Mouse (Mus musculus) MEL (cell line): ENCODE measurements around the gene Cyb5d2. TPM values are rescaled to one million over a fixed set of nuclear protein-coding genes. Genes with fewer than 3 reads are reported as not detected.

Experiments
- DNase-seq: peaks from one replicate; pipeline ENCODE4 v3.0.0; 2011; ENCODE audit warnings: low read depth, low spot score
- H3K27ac ChIP-seq: 2 replicates; pipeline ENCODE4 v1.5.1; 2012; ENCODE audit warnings: low read depth, mild to moderate bottlenecking, control low read depth, low read length, moderate library complexity; ENCODE audit not compliant: control insufficient read depth
- H3K27me3 ChIP-seq, 2 experiments: fragments of 150-350 bp in 1 of 2; sonication (generic) in 1 of 2; 2 replicates each; pipeline ENCODE4 v1.6.1; 2012; ENCODE audit warnings: low read length in 2 of 2, mild to moderate bottlenecking in 2 of 2, improper control_type of control experiment in 1 of 2, moderate library complexity in 1 of 2; ENCODE audit not compliant: insufficient read depth in 2 of 2, control insufficient read depth in 1 of 2
- H3K36me3 ChIP-seq, 2 experiments: 2 replicates each; pipeline ENCODE4 v1.6.1; 2012 to 2014; ENCODE audit warnings: low read length in 2 of 2, improper control_type of control experiment in 1 of 2, inconsistent platforms in 1 of 2, mild to moderate bottlenecking in 1 of 2; ENCODE audit not compliant: insufficient read depth in 2 of 2, control insufficient read depth in 1 of 2
- H3K4me1 ChIP-seq, 2 experiments: fragments of 150-350 bp in 1 of 2; sonication (generic) in 1 of 2; 2 replicates each; pipeline ENCODE4 v1.6.1; 2012; ENCODE audit warnings: low read length in 2 of 2, improper control_type of control experiment in 1 of 2, mild to moderate bottlenecking in 1 of 2; ENCODE audit not compliant: insufficient read depth in 2 of 2, control insufficient read depth in 1 of 2
- H3K4me3 ChIP-seq, 2 experiments: fragments of 150-350 bp in 1 of 2; sonication (generic) in 1 of 2; 2 replicates each; pipeline ENCODE4 v1.5.1; 2012; ENCODE audit warnings: low read depth in 2 of 2, low read length in 2 of 2, mild to moderate bottlenecking in 2 of 2, moderate library complexity in 2 of 2, control low read depth in 1 of 2, improper control_type of control experiment in 1 of 2; ENCODE audit not compliant: control insufficient read depth in 1 of 2, insufficient read depth in 1 of 2
- H3K79me2 ChIP-seq: 2 replicates; pipeline ENCODE4 v1.6.1; 2012; ENCODE audit warnings: mild to moderate bottlenecking, low read length, moderate library complexity; ENCODE audit not compliant: control insufficient read depth, poor library complexity, insufficient read depth
- H3K9ac ChIP-seq: 2 replicates; pipeline ENCODE4 v1.6.1; 2012; ENCODE audit warnings: low read depth, mild to moderate bottlenecking, control low read depth, low read length, moderate library complexity; ENCODE audit not compliant: control insufficient read depth, poor library complexity, severe bottlenecking
- H3K9me3 ChIP-seq: fragments of 150-350 bp; sonication (generic); replicated peaks from 2 replicates; pipeline ENCODE4 v1.6.1; 2012; ENCODE audit warnings: mild to moderate bottlenecking, low read length, improper control_type of control experiment, moderate library complexity; ENCODE audit not compliant: insufficient read depth
- CHD1 ChIP-seq: IDR thresholded peaks from 2 replicates; pipeline ENCODE4 v1.6.1; 2012; ENCODE audit warnings: low read depth, mild to moderate bottlenecking, inconsistent platforms, low read length, improper control_type of control experiment
- CHD2 ChIP-seq: IDR thresholded peaks from 2 replicates; pipeline ENCODE4 v1.6.1; 2011; ENCODE audit warnings: low read length, improper control_type of control experiment
- E2F4 ChIP-seq: IDR thresholded peaks from 2 replicates; pipeline ENCODE4 v1.6.1; 2011; ENCODE audit warnings: low read depth, low read length, improper control_type of control experiment, borderline replicate concordance
- ELF1 ChIP-seq: IDR thresholded peaks from 2 replicates; pipeline ENCODE4 v1.6.1; 2014; ENCODE audit warnings: low read depth, mild to moderate bottlenecking, inconsistent platforms, low read length, improper control_type of control experiment, moderate library complexity
- GABPA ChIP-seq: IDR thresholded peaks from 2 replicates; pipeline ENCODE4 v1.6.1; 2012; ENCODE audit warnings: low read depth, mild to moderate bottlenecking, inconsistent platforms, low read length, improper control_type of control experiment, moderate library complexity
- MEF2A ChIP-seq: IDR thresholded peaks from 2 replicates; pipeline ENCODE4 v1.6.1; 2014; ENCODE audit warnings: low read depth, mild to moderate bottlenecking, inconsistent platforms, low read length, improper control_type of control experiment; ENCODE audit not compliant: poor library complexity, insufficient replicate concordance, severe bottlenecking; ENCODE audit errors: extremely low read depth
- MYB ChIP-seq: IDR thresholded peaks from 2 replicates; pipeline ENCODE4 v1.6.1; 2011; ENCODE audit warnings: mild to moderate bottlenecking, low read depth, low read length, improper control_type of control experiment
- NRF1 ChIP-seq: IDR thresholded peaks from 2 replicates; pipeline ENCODE4 v1.6.1; 2014; ENCODE audit warnings: low read depth, mild to moderate bottlenecking, inconsistent platforms, low read length, improper control_type of control experiment, moderate library complexity; ENCODE audit not compliant: poor library complexity, insufficient read depth, severe bottlenecking
- POLR2A ChIP-seq, 2 experiments: IDR thresholded peaks; 2 replicates each; pipeline ENCODE4 v1.6.1; 2011 to 2012; ENCODE audit warnings: low read length in 2 of 2, mild to moderate bottlenecking in 2 of 2, control low read depth in 1 of 2, improper control_type of control experiment in 1 of 2, low read depth in 1 of 2, moderate library complexity in 1 of 2; ENCODE audit not compliant: control insufficient read depth in 1 of 2, insufficient read depth in 1 of 2, poor library complexity in 1 of 2
- POLR2AphosphoS2 ChIP-seq: IDR thresholded peaks from 2 replicates; pipeline ENCODE4 v1.6.1; 2011; ENCODE audit warnings: low read length, improper control_type of control experiment
- POLR2AphosphoS5 ChIP-seq: IDR thresholded peaks from 2 replicates; pipeline ENCODE4 v1.6.1; 2012; ENCODE audit warnings: low read depth, borderline replicate concordance, mild to moderate bottlenecking, inconsistent platforms, low read length, moderate library complexity, mixed read lengths
- SMC3 ChIP-seq: IDR thresholded peaks from 2 replicates; pipeline ENCODE4 v1.6.1; 2011; ENCODE audit warnings: low read depth, low read length, improper control_type of control experiment
- TBP ChIP-seq: IDR thresholded peaks from 2 replicates; pipeline ENCODE4 v1.8.0; 2011; ENCODE audit warnings: low read depth, low read length, improper control_type of control experiment
- TCF12 ChIP-seq: IDR thresholded peaks from 2 replicates; pipeline ENCODE4 v1.6.1; 2014; ENCODE audit warnings: low read depth, mild to moderate bottlenecking, inconsistent platforms, low read length, improper control_type of control experiment, moderate library complexity
- UBTF ChIP-seq: IDR thresholded peaks from 2 replicates; pipeline ENCODE4 v1.6.1; 2012; ENCODE audit warnings: low read depth, mild to moderate bottlenecking, inconsistent platforms, low read length, improper control_type of control experiment, moderate library complexity, borderline replicate concordance; ENCODE audit not compliant: insufficient read depth
- ZMIZ1 ChIP-seq: IDR thresholded peaks from 2 replicates; pipeline ENCODE4 v1.6.1; 2012; ENCODE audit warnings: low read depth, mild to moderate bottlenecking, inconsistent platforms, low read length, improper control_type of control experiment, moderate library complexity
- polyA plus RNA-seq, 2 experiments: library from polyadenylated mRNA; stranded (reverse) in 1 of 2; unstranded in 1 of 2; fragments of >175 nt in 1 of 2; fragments of >200 nt in 1 of 2; gene quantifications; 2 replicates each; pipeline versions ENCODE4 v1.2.1 to v1.2.4; 2012; ENCODE audit warnings: low replicate concordance in 2 of 2, low read depth in 1 of 2; ENCODE audit not compliant: insufficient read length in 2 of 2, insufficient read depth in 1 of 2, missing spikeins in 1 of 2
- total RNA-seq: library from RNA; depleted of rRNA; stranded (reverse); fragments of 300-350 nt; gene quantifications from 2 replicates; pipeline ENCODE4 v1.2.3, GENCODE M21; 2012

Gene Cyb5d2
- total and polyA plus RNA-seq, 3 experiments = 4.6 to 7.2 TPM; not detected in 1

- Histone ChIP-seq H3K4me3 (no peak overlapping the region), H3K9me3 (no peaks in the 10 kb centered on the region), H3K27ac (no peak overlapping the region), H3K36me3 (peaks cover 2 to 4% of the 10 kb centered on the region in 2 experiments; a peak in 1 of 4 replicates), H3K9ac (no peak overlapping the region), H3K4me1 (no peaks in the 10 kb centered on the region), H3K79me2 (no peaks in the 10 kb centered on the region), H3K27me3 (no peaks in the 10 kb centered on the region)
- DNase-seq = peak; percentile 52
- peak in 1 of 2 experiments; percentile 7; a peak in 1 of 4 replicates for TF ChIP-seq POLR2A (IDR thresholded peaks at IDR 0.05; ENCODE audit: control insufficient read depth in 1 of 2, insufficient read depth in 1 of 2, low read depth in 1 of 2, low read length in 2 of 2, poor library complexity in 1 of 2)
- no peak for TF ChIP-seq E2F4
- no peak for TF ChIP-seq CHD1
- TF ChIP-seq POLR2AphosphoS2 = peak; percentile 93
- TF ChIP-seq UBTF = no peak
- TF ChIP-seq TBP = no peak
- TF ChIP-seq MYB = no peak
- TF ChIP-seq SMC3 = no peak; the same call in 1 of the 2 replicates
- TF ChIP-seq ELF1 = no peak
- 0 out of 2 replicates have a peak, but pooled peaks have one; percentile 9 for TF ChIP-seq ZMIZ1
- no peak for TF ChIP-seq TCF12
Observed at GRCm38 (mm10) chr11:72770324-72770723, 25.6 kb downstream of the Cyb5d2 start.

- Histone ChIP-seq H3K27me3 (no peaks in the 10 kb centered on the region), H3K27ac (no peak overlapping the region), H3K36me3 (peaks cover 2 to 6% of the 10 kb centered on the region in 2 experiments; a peak in 2 of 4 replicates), H3K4me3 (no peak overlapping the region), H3K9me3 (no peaks in the 10 kb centered on the region), H3K79me2 (no peaks in the 10 kb centered on the region), H3K9ac (no peak overlapping the region), H3K4me1 (no peaks in the 10 kb centered on the region)
- no peak for DNase-seq
- TF ChIP-seq MEF2A = no peak
- TF ChIP-seq CHD2 = no peak
- TF ChIP-seq GABPA = no peak
- no peak for TF ChIP-seq NRF1
Observed at GRCm38 (mm10) chr11:72769061-72769460, 26.9 kb downstream of the Cyb5d2 start.

DNA sequence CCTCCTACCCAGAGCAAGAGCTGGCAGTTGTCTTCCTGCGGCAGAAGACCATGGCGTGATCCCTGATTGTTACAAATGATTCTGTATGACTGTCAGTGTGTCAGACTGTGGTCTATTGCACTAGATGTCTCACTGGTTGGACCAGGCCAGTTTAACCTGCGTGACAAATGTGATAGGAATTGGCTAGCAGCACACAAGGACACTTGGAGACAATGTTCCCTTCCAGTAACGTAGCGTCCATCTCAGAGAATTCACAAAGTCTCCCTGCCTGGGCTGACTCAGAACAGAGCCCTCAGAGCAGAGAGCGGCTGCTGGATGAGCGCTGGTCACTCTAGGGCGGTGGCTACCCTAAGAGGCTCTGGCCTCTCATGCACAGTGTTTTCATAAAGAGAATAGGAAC, 28.2 kb downstream of the Cyb5d2 start:
- H3K9me3 ChIP-seq = no peaks in the 10 kb centered on the region
- H3K9ac ChIP-seq = no peak overlapping the region

More for the DNA sequence above, 28.2 kb downstream of the Cyb5d2 start:
- Histone ChIP-seq H3K36me3 (peaks cover 2 to 16% of the 10 kb centered on the region in 2 experiments; a peak in 3 of 4 replicates), H3K4me3 (no peak overlapping the region), H3K27me3 (no peaks in the 10 kb centered on the region), H3K27ac (no peak overlapping the region), H3K4me1 (no peaks in the 10 kb centered on the region), H3K79me2 (no peaks in the 10 kb centered on the region)
- no peak for TF ChIP-seq ELF1
- peak; percentile 28; the same call in 1 of the 2 replicates for TF ChIP-seq POLR2AphosphoS5
- peak; percentile 17 for DNase-seq
